8 mouse cellular contexts compared by ENCODE assay signal in the genomic region with DNA sequence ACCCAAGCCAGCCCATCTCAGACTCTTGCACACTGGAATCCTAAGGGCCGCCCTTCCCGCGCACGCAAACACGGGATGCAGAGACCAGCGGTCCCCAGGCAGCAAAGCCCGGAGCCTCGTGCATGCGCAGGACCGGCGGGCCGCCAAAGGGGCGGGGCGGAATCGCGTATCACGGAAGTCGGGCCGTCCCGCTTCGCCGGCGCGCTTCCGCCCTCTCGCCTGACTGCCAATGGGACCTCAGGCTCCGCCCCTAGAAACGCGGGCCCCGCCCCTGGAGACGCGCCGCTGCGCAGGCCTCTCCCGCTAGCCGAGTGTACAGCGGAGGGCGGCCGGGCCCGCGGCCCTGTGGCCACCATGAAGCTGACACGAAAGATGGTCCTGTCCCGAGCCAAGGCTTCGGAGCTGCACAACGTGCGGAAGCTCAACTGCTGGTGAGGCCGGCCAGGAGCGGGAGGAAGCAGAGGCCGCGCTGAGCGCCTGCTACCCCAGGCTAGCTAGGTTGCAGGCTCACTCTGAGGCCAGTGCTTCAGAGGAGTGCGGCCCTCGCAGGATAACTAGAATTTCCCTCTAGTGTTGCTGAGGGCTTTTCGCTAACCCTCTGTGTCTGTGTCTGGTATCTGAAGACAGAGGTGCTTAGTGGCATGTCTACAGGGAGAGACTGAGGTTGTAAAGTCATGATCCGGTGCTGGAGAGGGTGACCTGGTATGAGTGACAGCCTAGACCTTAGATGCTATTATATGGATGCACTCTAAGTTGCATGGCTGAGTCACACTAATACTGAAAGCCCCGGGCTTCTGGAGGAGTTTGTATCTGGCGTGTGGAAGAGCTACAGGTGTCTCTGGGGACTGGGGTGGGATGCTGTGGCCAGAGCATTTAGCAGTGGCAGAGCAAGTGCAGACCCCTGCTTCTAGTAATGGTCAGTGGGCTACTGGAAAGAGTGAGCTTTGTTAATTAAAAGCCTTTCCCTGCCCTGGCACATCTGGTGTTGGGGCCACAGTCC. TPM values are rescaled to one million over a fixed set of nuclear protein-coding genes. Genes with fewer than 3 reads are reported as not detected.
DNase-seq lines count a peak whose midpoint lies in the region; ATAC-seq and TF ChIP-seq lines count a peak whose summit lies in the region.

A gene (plus strand): TSS at position 174 of the 1,000 bp plus-strand sequence.

- peak; percentile 95 for ATAC-seq in frontal cortex, adult (ENCODE audit: low TSS enrichment)
- ATAC-seq in lung, postnatal 0 days: peak; percentile 99

- peak within 1 kb of the TSS; percentile 62 for H3K9ac ChIP-seq in lung, postnatal 0 days (replicated peaks; ENCODE audit: low read depth)

- no peak for TF ChIP-seq EP300 in lung, postnatal 0 days (IDR thresholded peaks at IDR 0.05)

- peak; percentile 100 for DNase-seq in MN1 (ENCODE audit: low spot score)
- peak; percentile 99 for DNase-seq in cerebellum, adult 9-10 months
- peak; percentile 99 for DNase-seq in hindbrain, embryonic 10.5 days (ENCODE audit: low spot score)
- DNase-seq in layer of hippocampus, adult 9-11 months: peak; percentile 99
- peak; percentile 97 for DNase-seq in lung, postnatal 0 days (ENCODE audit: low spot score)
- DNase-seq in ovary, postnatal 14 days (ENCODE audit: low spot score): peak; percentile 100
- DNase-seq in thymus, postnatal 14 days: peak; percentile 100

- peak within 1 kb of the TSS; percentile 91 for H3K27ac ChIP-seq in hindbrain, embryonic 10.5 days
- H3K27ac ChIP-seq in lung, postnatal 0 days (ENCODE audit: low read length): no peak within 1 kb of the TSS

- peak within 1 kb of the TSS; percentile 84 for H3K4me2 ChIP-seq in lung, postnatal 0 days (replicated peaks; ENCODE audit: low read depth, low read length)

- no peaks in the 10 kb centered on the region for H3K27me3 ChIP-seq in hindbrain, embryonic 10.5 days (ENCODE audit: insufficient read depth, poor library complexity, severe bottlenecking)
- H3K27me3 ChIP-seq in lung, postnatal 0 days (replicated peaks; ENCODE audit: insufficient read depth, low read length): no peaks in the 10 kb centered on the region

- H3K4me1 ChIP-seq in hindbrain, embryonic 10.5 days (replicated peaks): peaks cover 19% of the 10 kb centered on the region
- H3K4me1 ChIP-seq in lung, postnatal 0 days (ENCODE audit: insufficient read depth, low read depth, low read length): no peaks in the 10 kb centered on the region

- 1% methylated on average over 57 of the region's 57 CpGs for WGBS in hindbrain, embryonic 10.5 days
- 2% methylated on average over 56 of the region's 57 CpGs for WGBS in lung, postnatal 0 days

- peak within 1 kb of the TSS; percentile 69 for H3K4me3 ChIP-seq in hindbrain, embryonic 10.5 days
- H3K4me3 ChIP-seq in lung, postnatal 0 days (ENCODE audit: low read depth, low read length): peak within 1 kb of the TSS; percentile 62

- H3K36me3 ChIP-seq in hindbrain, embryonic 10.5 days: peaks cover 37% of the 10 kb centered on the region
- H3K36me3 ChIP-seq in lung, postnatal 0 days (ENCODE audit: insufficient read depth, low read length): no peaks in the 10 kb centered on the region

- H3K9me3 ChIP-seq in hindbrain, embryonic 10.5 days: no peaks in the 10 kb centered on the region
- H3K9me3 ChIP-seq in lung, postnatal 0 days (ENCODE audit: low read length): no peaks in the 10 kb centered on the region

- TF ChIP-seq CTCF in lung, postnatal 0 days (IDR thresholded peaks at IDR 0.05): no peak

RNA-seq across cellular contexts. Expression of the gene that starts here (rescaled TPM):
- 40.7 and 42.9 TPM in 2 replicates for polyA plus RNA-seq in hindbrain, embryonic 10.5 days (2016; fragmentation: Nextera tagmentation; extraction: Ambion mirVana)
- polyA plus RNA-seq in lung, postnatal 0 days (2015; fragmentation: Nextera tagmentation; extraction: Ambion mirVana): 15.1 and 16.8 TPM in 2 replicates
